Mouse (Mus musculus) retina, postnatal 1 day (tissue): ENCODE data around the gene Gm10378.
"Not testable (repeated sequence)": the region's sequence is repeated elsewhere in the genome, so short reads cannot be mapped to it uniquely, and the experiment has no call there.

Source experiments
- DNase-seq: peaks from one replicate; pipeline ENCODE4 v3.0.0-alpha.2; 2012

The Gm10378 gene

GRCm38 (mm10) chr14:42655638-42656037 is at the start of gene Gm10378:
Gm10378 (plus strand) TSS chr14:42655938.
- DNase-seq = not testable (repeated sequence)

GRCm38 (mm10) chr14:42641817-42642216 is 13.9 kb upstream of the Gm10378 start, which contains the start of gene Gm3633:
Gm3633 (minus strand) TSS chr14:42641917.
- not testable (repeated sequence) for DNase-seq
